Mouse (Mus musculus) liver, adult 2 months (tissue): ENCODE data around the gene Fam160b1.

Experiments used
- CTCF ChIP-seq: fragments of 200-500 bp; IDR thresholded peaks from 2 replicates; pipeline ENCODE4 v1.5.1; 2011; ENCODE audit warnings: low read depth, low read length, control low read depth
- POLR2A ChIP-seq: fragments of 200-500 bp; IDR thresholded peaks from 2 replicates; pipeline ENCODE4 v1.6.1; 2011; ENCODE audit warnings: low read length, control low read depth; ENCODE audit not compliant: insufficient read depth; ENCODE audit errors: extremely low read depth

- no peak for TF ChIP-seq CTCF
- TF ChIP-seq POLR2A, result no peak
Measured at GRCm38 (mm10) chr19:57426841-57427240, 66.4 kb downstream of the Fam160b1 start.
